Mouse (Mus musculus) CH12.LX (cell line): ENCODE results near the gene Zfp691. TPM values are rescaled to one million over a fixed set of nuclear protein-coding genes. Genes with fewer than 3 reads are reported as not detected.

Experiments
- DNase-seq: peaks from one replicate; pipeline ENCODE4 v3.0.0-alpha.2; 2013; ENCODE audit errors: extremely low read depth
- H3K27ac ChIP-seq: 2 replicates; pipeline ENCODE4 v1.5.1; 2012; ENCODE audit warnings: low read depth, mild to moderate bottlenecking, control low read depth, moderate library complexity; ENCODE audit not compliant: insufficient read depth
- H3K27me3 ChIP-seq: replicated peaks from 2 replicates; pipeline ENCODE3; 2012; ENCODE audit warnings: inconsistent platforms
- H3K36me3 ChIP-seq, 2 experiments: replicated peaks in 1 of 2; 2 replicates each; pipeline versions ENCODE3 to v1.6.1; 2012; ENCODE audit warnings: inconsistent platforms in 1 of 2, low read length in 1 of 2, mild to moderate bottlenecking in 1 of 2, mixed read lengths in 1 of 2, moderate library complexity in 1 of 2; ENCODE audit not compliant: control insufficient read depth in 1 of 2, insufficient read depth in 1 of 2
- H3K4me1 ChIP-seq, 2 experiments: 2 replicates each; pipeline ENCODE4 v1.6.1; 2012; ENCODE audit warnings: inconsistent platforms in 1 of 2, moderate library complexity in 1 of 2; ENCODE audit not compliant: insufficient read depth in 2 of 2, control insufficient read depth in 1 of 2
- H3K4me2 ChIP-seq: 2 replicates; pipeline ENCODE4 v1.6.1; 2012; ENCODE audit warnings: low read depth, mild to moderate bottlenecking, control low read depth; ENCODE audit not compliant: poor library complexity, insufficient read depth, severe bottlenecking
- H3K4me3 ChIP-seq, 3 experiments: fragments of 150-350 bp in 1 of 3; sonication (generic) in 1 of 3; replicated peaks in 1 of 3; 2 replicates each; pipeline versions ENCODE3 to v1.5.1; 2011 to 2012; ENCODE audit warnings: low read depth in 2 of 3, low read length in 2 of 3, mild to moderate bottlenecking in 2 of 3, moderate library complexity in 2 of 3, control low read depth in 1 of 3, improper control_type of control experiment in 1 of 3, inconsistent platforms in 1 of 3, mixed read lengths in 1 of 3; ENCODE audit not compliant: poor library complexity in 1 of 3
- H3K79me2 ChIP-seq: replicated peaks from 2 replicates; pipeline ENCODE4 v1.6.1; 2012; ENCODE audit warnings: mild to moderate bottlenecking, moderate library complexity; ENCODE audit not compliant: control insufficient read depth, poor library complexity, insufficient read depth, severe bottlenecking; ENCODE audit errors: extremely low read depth
- H3K9ac ChIP-seq: 2 replicates; pipeline ENCODE4 v1.6.1; 2012; ENCODE audit warnings: low read depth, mild to moderate bottlenecking, control low read depth, moderate library complexity; ENCODE audit not compliant: insufficient read depth
- H3K9me3 ChIP-seq: replicated peaks from 2 replicates; pipeline ENCODE3; 2012; ENCODE audit warnings: low read length, inconsistent platforms, mixed read lengths
- BHLHE40 ChIP-seq: IDR thresholded peaks from 2 replicates; pipeline ENCODE4 v1.6.1; 2011; ENCODE audit warnings: mild to moderate bottlenecking, low read depth, low read length, improper control_type of control experiment
- CHD1 ChIP-seq: IDR thresholded peaks from 2 replicates; pipeline ENCODE4 v1.6.1; 2012; ENCODE audit warnings: low read depth, low read length, improper control_type of control experiment, inconsistent platforms
- CHD2 ChIP-seq: IDR thresholded peaks from 2 replicates; pipeline ENCODE4 v1.6.1; 2011; ENCODE audit warnings: low read length, improper control_type of control experiment
- CTCF ChIP-seq, 2 experiments: IDR thresholded peaks in 1 of 2; conservative IDR thresholded peaks in 1 of 2; 2 replicates each; pipeline ENCODE4 v1.5.1; 2011 to 2012; ENCODE audit warnings: low read depth in 2 of 2, low read length in 2 of 2, improper control_type of control experiment in 1 of 2, inconsistent platforms in 1 of 2, mild to moderate bottlenecking in 1 of 2, moderate library complexity in 1 of 2
- E2F4 ChIP-seq: IDR thresholded peaks from 2 replicates; pipeline ENCODE4 v1.6.1; 2011; ENCODE audit warnings: low read depth, low read length, improper control_type of control experiment; ENCODE audit not compliant: insufficient replicate concordance
- ELF1 ChIP-seq: IDR thresholded peaks from 2 replicates; pipeline ENCODE4 v1.6.1; 2014; ENCODE audit warnings: low read depth, mild to moderate bottlenecking, inconsistent platforms, low read length, improper control_type of control experiment
- EP300 ChIP-seq: IDR thresholded peaks from 2 replicates; pipeline ENCODE4 v1.6.1; 2011; ENCODE audit warnings: low read length, improper control_type of control experiment
- ETS1 ChIP-seq: conservative IDR thresholded peaks from 2 replicates; pipeline ENCODE4 v1.6.1; 2012; ENCODE audit warnings: low read depth, mild to moderate bottlenecking, inconsistent platforms, low read length, improper control_type of control experiment, moderate library complexity
- GABPA ChIP-seq: IDR thresholded peaks from 2 replicates; pipeline ENCODE4 v1.6.1; 2012; ENCODE audit warnings: low read depth, low read length, improper control_type of control experiment, inconsistent platforms; ENCODE audit not compliant: insufficient replicate concordance
- HCFC1 ChIP-seq: IDR thresholded peaks from 2 replicates; pipeline ENCODE4 v1.6.1; 2012; ENCODE audit warnings: low read depth, mild to moderate bottlenecking, inconsistent platforms, low read length, improper control_type of control experiment
- IRF4 ChIP-seq: IDR thresholded peaks from 2 replicates; pipeline ENCODE4 v1.6.1; 2014; ENCODE audit warnings: low read depth, mild to moderate bottlenecking, inconsistent platforms, low read length, improper control_type of control experiment
- JUN ChIP-seq: IDR thresholded peaks from 2 replicates; pipeline ENCODE4 v1.6.1; 2011; ENCODE audit warnings: low read depth, mild to moderate bottlenecking, low read length, improper control_type of control experiment, moderate library complexity; ENCODE audit not compliant: insufficient read depth
- JUND ChIP-seq: conservative IDR thresholded peaks from 2 replicates; pipeline ENCODE4 v1.6.1; 2011; ENCODE audit warnings: low read depth, low read length, improper control_type of control experiment
- KAT2A ChIP-seq: IDR thresholded peaks from 2 replicates; pipeline ENCODE4 v1.6.1; 2012; ENCODE audit warnings: low read length, improper control_type of control experiment, inconsistent platforms; ENCODE audit not compliant: insufficient replicate concordance
- MAFK ChIP-seq: IDR thresholded peaks from 2 replicates; pipeline ENCODE4 v1.6.1; 2011; ENCODE audit warnings: low read length, improper control_type of control experiment; ENCODE audit not compliant: insufficient replicate concordance
- MAX ChIP-seq: IDR thresholded peaks from 2 replicates; pipeline ENCODE4 v1.6.1; 2011; ENCODE audit warnings: low read length, improper control_type of control experiment
- MAZ ChIP-seq: IDR thresholded peaks from 2 replicates; pipeline ENCODE4 v1.6.1; 2012; ENCODE audit warnings: low read depth, mild to moderate bottlenecking, inconsistent platforms, low read length, improper control_type of control experiment, moderate library complexity
- MEF2A ChIP-seq: IDR thresholded peaks from 2 replicates; pipeline ENCODE4 v1.6.1; 2014; ENCODE audit warnings: low read depth, mild to moderate bottlenecking, inconsistent platforms, low read length, improper control_type of control experiment, borderline replicate concordance
- MXI1 ChIP-seq: IDR thresholded peaks from 2 replicates; pipeline ENCODE4 v1.6.1; 2011; ENCODE audit warnings: mild to moderate bottlenecking, low read depth, low read length, improper control_type of control experiment
- MYC ChIP-seq: IDR thresholded peaks from 2 replicates; pipeline ENCODE4 v1.6.1; 2011; ENCODE audit warnings: low read depth, mild to moderate bottlenecking, improper control_type of control experiment, low read length
- NELFE ChIP-seq: IDR thresholded peaks from 2 replicates; pipeline ENCODE4 v1.6.1; 2011; ENCODE audit warnings: low read depth, low read length, improper control_type of control experiment
- NRF1 ChIP-seq: IDR thresholded peaks from 2 replicates; pipeline ENCODE4 v1.6.1; 2014; ENCODE audit warnings: low read depth, mild to moderate bottlenecking, inconsistent platforms, low read length, improper control_type of control experiment, moderate library complexity
- PAX5 ChIP-seq: IDR thresholded peaks from 2 replicates; pipeline ENCODE4 v1.6.1; 2012; ENCODE audit warnings: low read length, inconsistent platforms, mixed read lengths
- POLR2A ChIP-seq: IDR thresholded peaks from 2 replicates; pipeline ENCODE4 v1.6.1; 2011; ENCODE audit warnings: low read depth, mild to moderate bottlenecking, improper control_type of control experiment, low read length
- POLR2AphosphoS2 ChIP-seq: IDR thresholded peaks from 2 replicates; pipeline ENCODE4 v1.6.1; 2011; ENCODE audit warnings: low read depth, low read length, improper control_type of control experiment
- RAD21 ChIP-seq: IDR thresholded peaks from 2 replicates; pipeline ENCODE4 v1.6.1; 2011; ENCODE audit warnings: low read depth, mild to moderate bottlenecking, low read length, improper control_type of control experiment, moderate library complexity
- RCOR1 ChIP-seq: conservative IDR thresholded peaks from 2 replicates; pipeline ENCODE4 v1.6.1; 2012; ENCODE audit warnings: low read depth, mild to moderate bottlenecking, inconsistent platforms, low read length, improper control_type of control experiment
- SIN3A ChIP-seq: IDR thresholded peaks from 2 replicates; pipeline ENCODE4 v1.6.1; 2012; ENCODE audit warnings: low read length, improper control_type of control experiment, inconsistent platforms
- SMC3 ChIP-seq: IDR thresholded peaks from 2 replicates; pipeline ENCODE4 v1.6.1; 2011; ENCODE audit warnings: low read depth, low read length, improper control_type of control experiment
- TBP ChIP-seq: conservative IDR thresholded peaks from 2 replicates; pipeline ENCODE4 v1.6.1; 2011; ENCODE audit warnings: low read depth, low read length, improper control_type of control experiment
- TCF12 ChIP-seq: IDR thresholded peaks from 2 replicates; pipeline ENCODE4 v1.6.1; 2014; ENCODE audit warnings: low read depth, mild to moderate bottlenecking, inconsistent platforms, low read length, improper control_type of control experiment
- UBTF ChIP-seq: IDR thresholded peaks from 2 replicates; pipeline ENCODE4 v1.6.1; 2012; ENCODE audit warnings: low read depth, mild to moderate bottlenecking, inconsistent platforms, low read length, improper control_type of control experiment, moderate library complexity
- USF1 ChIP-seq: IDR thresholded peaks from 2 replicates; pipeline ENCODE4 v1.6.1; 2014; ENCODE audit warnings: low read depth, mild to moderate bottlenecking, inconsistent platforms, low read length, improper control_type of control experiment
- USF2 ChIP-seq: conservative IDR thresholded peaks from 2 replicates; pipeline ENCODE4 v1.6.1; 2011; ENCODE audit warnings: low read depth, low read length, improper control_type of control experiment
- ZC3H11A ChIP-seq: IDR thresholded peaks from 2 replicates; pipeline ENCODE4 v1.6.1; 2012; ENCODE audit warnings: low read depth, mild to moderate bottlenecking, inconsistent platforms, low read length, improper control_type of control experiment
- ZKSCAN1 ChIP-seq: IDR thresholded peaks from 2 replicates; pipeline ENCODE4 v1.6.1; 2012; ENCODE audit warnings: low read depth, inconsistent platforms, low read length, improper control_type of control experiment, borderline replicate concordance
- ZMIZ1 ChIP-seq: IDR thresholded peaks from 2 replicates; pipeline ENCODE4 v1.6.1; 2012; ENCODE audit warnings: low read depth, mild to moderate bottlenecking, inconsistent platforms, low read length, improper control_type of control experiment
- ZNF384 ChIP-seq: IDR thresholded peaks from 2 replicates; pipeline ENCODE4 v1.6.1; 2012; ENCODE audit warnings: low read depth, low read length, improper control_type of control experiment, inconsistent platforms
- dilution Hi-C: fragments of 300-500 bp; cut with MboI; formaldehyde crosslinking; loops from 2 replicates; pipeline ENCODE4 v1.14.3; 2020; ENCODE audit warnings: low sequenced_read_pairs; ENCODE audit not compliant: extremely low pct_unique_long_range_greater_than_20kb, extremely low pct_ligation_motif_present
- in situ Hi-C: fragments of 300-500 bp; cut with MboI; formaldehyde crosslinking; loops from 3 replicates; pipeline ENCODE4 v1.14.3; 2019; ENCODE audit warnings: low sequenced_read_pairs, low pct_ligation_motif_present, low pct_unique_long_range_greater_than_20kb, mixed read lengths
- polyA plus RNA-seq: library from polyadenylated mRNA; unstranded; fragments of >175 nt; gene quantifications from 2 replicates; pipeline ENCODE4 v1.2.1, GENCODE M21; 2012; ENCODE audit warnings: low read depth; ENCODE audit not compliant: insufficient read length
- total RNA-seq, 2 experiments: library from RNA; depleted of rRNA; stranded (reverse); fragments of 300-350 nt in 1 of 2; fragments of >200 nt in 1 of 2; gene quantifications; 2 replicates each; pipeline ENCODE4 v1.2.3; 2012 to 2014

Gene Zfp691
- total and polyA plus RNA-seq, 3 experiments, result 3.2 to 4.7 (median 4.0) TPM

GRCm38 (mm10) chr4:119181456-119181855 is 7.5 kb upstream of the Zfp691 start:
- peak; percentile 63 for DNase-seq
- no peak overlapping the region for H3K9ac ChIP-seq
- no peaks in the 10 kb centered on the region for H3K9me3 ChIP-seq
- H3K4me3 ChIP-seq, result no peak overlapping the region
- peak; percentile 87 for TF ChIP-seq ETS1
- TF ChIP-seq SMC3, result no peak
- TF ChIP-seq E2F4, result no peak
- TF ChIP-seq MAX, result peak; percentile 98
- TF ChIP-seq TBP, result no peak
- peak; percentile 83; the same call in 1 of the 2 replicates for TF ChIP-seq RCOR1
- peak; percentile 54; the same call in 1 of the 2 replicates for TF ChIP-seq CHD2
- no peak for TF ChIP-seq UBTF
- TF ChIP-seq MYC, result peak; percentile 98
- TF ChIP-seq ZC3H11A, result no peak
- no peak for TF ChIP-seq POLR2A
- no peak for TF ChIP-seq HCFC1
- TF ChIP-seq NELFE, result no peak
- peak; percentile 82 for TF ChIP-seq IRF4
- TF ChIP-seq ZKSCAN1, result no peak
- TF ChIP-seq CHD1, result no peak
- TF ChIP-seq GABPA, result no peak
- TF ChIP-seq CTCF (conservative IDR thresholded peaks at IDR 0.05 in 1 of 2, IDR thresholded peaks at IDR 0.05 in 1 of 2; ENCODE audit: low read depth in 2 of 2, low read length in 2 of 2), result no peak
- no peak for TF ChIP-seq ZNF384
- TF ChIP-seq NRF1, result 0 out of 2 replicates have a peak, but pooled peaks have one; percentile 11
- no peak for TF ChIP-seq USF2
- peak; percentile 87 for TF ChIP-seq EP300
- TF ChIP-seq BHLHE40, result peak; percentile 100
- TF ChIP-seq TCF12, result peak; percentile 73
- TF ChIP-seq MAZ, result 0 out of 2 replicates have a peak, but pooled peaks have one; percentile 14
- TF ChIP-seq PAX5, result no peak
- peak; percentile 79 for TF ChIP-seq MXI1
- no peak for TF ChIP-seq RAD21
- no peak for TF ChIP-seq USF1
- TF ChIP-seq KAT2A, result no peak
- no peak for TF ChIP-seq JUN
- TF ChIP-seq JUND, result no peak
- TF ChIP-seq MEF2A, result peak; percentile 48; the same call in 1 of the 2 replicates
- peak; percentile 65; the same call in 1 of the 2 replicates for TF ChIP-seq SIN3A
- TF ChIP-seq MAFK, result no peak
- no peak for TF ChIP-seq POLR2AphosphoS2
- no peak for TF ChIP-seq ELF1
- no peak for TF ChIP-seq ZMIZ1
- TF ChIP-seq, all 38 proteins: peak for 14
- no peak overlapping the region for H3K27ac ChIP-seq
- 0 out of 2 replicates have a peak overlapping the region, but pooled peaks have one; percentile 3 for H3K4me2 ChIP-seq
- no peaks in the 10 kb centered on the region for H3K79me2 ChIP-seq
- H3K36me3 ChIP-seq, result no peaks in the 10 kb centered on the region
- in situ Hi-C loops, result no loop called here
- peaks cover 32% of the 10 kb centered on the region for H3K27me3 ChIP-seq
- dilution Hi-C loops, result no loop called here
- peaks cover 7 to 23% of the 10 kb centered on the region in 2 experiments for H3K4me1 ChIP-seq
